Mouse (Mus musculus) cerebellum, adult 18-20 months (tissue): Measurements from ENCODE around the gene Itgb1bp1.
A peak's percentile ranks its signal among the peaks of the same experiment; 100 is the strongest.

Experiments
- DNase-seq, 2 experiments: peaks; one replicate each; pipeline ENCODE4 v3.0.0; 2021

The Itgb1bp1 gene

GRCm38 (mm10) chr12:21298856-21299255 lies 12.8 kb upstream of the Itgb1bp1 start:
- DNase-seq, result no peak

DNA sequence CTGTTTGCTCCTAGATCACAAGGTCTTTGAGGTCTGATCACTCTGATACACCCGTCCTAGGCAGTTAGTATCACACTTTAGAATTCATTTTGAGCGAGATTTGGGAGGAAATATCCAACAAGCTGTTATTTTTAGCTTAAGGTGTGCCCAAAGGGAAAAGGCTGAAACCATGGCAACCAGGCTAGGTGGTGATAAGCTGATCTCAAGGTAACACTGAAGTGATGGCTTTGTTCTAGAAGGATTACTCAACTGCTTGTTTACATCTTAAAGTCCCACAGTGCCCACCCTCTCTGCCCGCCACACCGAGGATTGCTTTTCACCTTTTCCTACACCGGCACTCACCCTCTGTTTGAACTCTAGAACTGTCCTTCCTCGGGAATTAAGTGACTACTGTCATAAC lies 3.6 kb upstream of the Itgb1bp1 start:
- no peak for DNase-seq

GRCm38 (mm10) chr12:21288716-21289395 lies 2.8 kb upstream of the Itgb1bp1 start:
- DNase-seq, result no peak

- no peak for DNase-seq
Measured at GRCm38 (mm10) chr12:21286712-21287650, 897 bp upstream of the Itgb1bp1 start.

- no peak for DNase-seq
Measured at GRCm38 (mm10) chr12:21285508-21286242, 409 bp downstream of the Itgb1bp1 start.

DNA sequence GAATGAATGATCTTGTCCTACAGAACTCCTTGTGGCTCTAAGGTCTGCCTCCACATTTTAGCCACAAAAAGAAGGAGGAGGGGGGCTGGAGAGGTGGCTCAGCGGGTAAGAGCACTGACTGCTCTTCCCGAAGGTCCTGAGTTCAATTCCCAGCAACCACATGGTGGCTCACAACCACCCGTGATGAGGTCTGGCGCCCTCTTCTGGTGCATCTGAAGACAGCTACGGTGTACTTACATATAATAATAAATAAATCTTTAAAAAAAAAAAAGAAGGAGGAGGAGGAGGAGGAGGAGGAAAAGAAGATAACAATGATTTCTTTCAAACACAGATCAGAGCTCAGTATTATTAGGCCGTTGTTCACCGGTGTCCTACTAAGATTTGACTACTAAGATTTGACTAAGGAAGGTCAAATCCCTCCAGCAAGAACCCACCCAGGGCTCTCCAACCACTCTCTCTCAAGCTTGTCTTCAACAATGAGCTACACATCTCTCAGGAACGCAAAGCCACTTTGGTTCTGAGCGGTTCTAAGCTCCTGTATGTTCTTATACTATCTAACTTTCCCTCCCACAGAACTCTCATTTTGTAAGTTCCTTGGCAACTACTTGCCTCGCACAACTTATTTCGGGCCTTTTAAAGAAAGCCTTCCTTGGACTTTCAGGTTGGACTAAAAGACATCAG lies 1.2 kb downstream of the Itgb1bp1 start, which contains the start of gene Cpsf3:
Cpsf3 (plus strand) TSS at position 631 of the 681 bp plus-strand sequence.
- DNase-seq, result peak in 1 of 2 experiments; percentile 8

GRCm38 (mm10) chr12:21277352-21277864 lies 8.7 kb downstream of the Itgb1bp1 start:
- peak in 1 of 2 experiments; percentile 13 for DNase-seq

DNA sequence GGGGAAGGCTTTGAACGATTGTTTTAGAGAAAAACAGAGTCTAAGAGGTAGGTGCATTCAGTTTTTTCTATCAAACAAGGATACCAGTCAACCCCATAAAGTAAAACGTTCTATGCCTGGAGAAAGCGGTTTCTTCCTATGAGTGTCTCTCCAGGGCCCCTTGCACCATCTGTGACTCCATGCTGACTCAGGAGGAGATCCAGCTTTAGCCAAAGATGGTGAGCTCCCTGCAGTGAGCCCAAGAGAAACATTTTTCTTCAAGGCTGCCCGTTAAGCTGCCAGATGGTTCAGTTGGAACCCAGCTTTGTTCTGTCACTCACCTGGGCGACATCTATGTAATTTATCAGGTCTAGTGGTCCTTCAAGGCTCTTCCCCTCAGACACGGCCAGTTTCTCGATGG lies 11.6 kb downstream of the Itgb1bp1 start:
- peak; percentile 73 to 78 for DNase-seq

DNA sequence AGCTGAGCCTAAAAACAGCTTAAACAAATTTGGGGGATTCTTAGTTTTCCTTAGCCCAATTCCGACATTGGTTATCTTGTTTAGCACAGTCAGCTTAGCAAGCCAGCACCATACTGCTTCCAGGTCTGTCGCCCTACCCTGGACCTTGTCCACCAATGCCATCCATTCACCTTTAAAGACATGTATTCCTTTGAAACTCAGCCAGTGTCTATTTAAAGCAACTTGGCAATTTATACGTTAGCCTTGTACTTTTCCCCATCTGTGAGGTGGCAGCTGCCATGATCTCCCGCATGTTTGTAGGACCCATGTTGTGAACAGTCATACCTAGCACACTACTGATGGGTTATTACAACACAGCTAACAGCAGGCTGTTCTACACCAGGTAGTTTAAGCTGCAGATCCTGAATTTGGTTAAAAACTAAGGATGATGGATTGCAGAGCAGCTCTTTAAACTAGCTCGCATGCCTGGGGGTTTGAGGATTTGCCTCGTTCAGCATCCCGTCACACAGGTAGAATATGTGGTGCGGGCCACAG lies 17.9 kb downstream of the Itgb1bp1 start:
- DNase-seq, result peak; percentile 53 to 57

GRCm38 (mm10) chr12:21266784-21267098 lies 19.3 kb downstream of the Itgb1bp1 start:
- no peak for DNase-seq

- DNase-seq, result peak; percentile 69 to 71
Measured at GRCm38 (mm10) chr12:21265946-21266783, 19.9 kb downstream of the Itgb1bp1 start.

DNA sequence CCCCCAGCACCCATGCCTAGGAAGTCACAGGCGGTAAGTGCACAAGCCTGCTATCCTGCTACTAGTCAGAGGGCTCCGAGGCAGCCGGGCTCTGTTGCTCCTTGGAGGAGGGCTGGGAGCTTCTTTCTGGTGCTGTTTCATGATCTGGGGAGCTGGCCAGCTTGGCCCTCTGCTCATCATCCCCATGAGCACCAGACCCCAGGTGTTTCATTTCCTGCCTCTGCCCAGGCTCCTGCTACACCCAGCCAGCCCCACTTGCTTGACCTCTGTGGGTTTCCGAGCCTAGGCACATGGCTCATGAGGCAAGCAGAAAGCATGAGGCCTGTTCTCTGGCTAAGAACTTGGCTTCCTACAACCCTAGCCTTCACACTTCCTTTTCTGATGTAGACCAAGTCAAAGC lies 20.6 kb downstream of the Itgb1bp1 start:
- no peak for DNase-seq

DNA sequence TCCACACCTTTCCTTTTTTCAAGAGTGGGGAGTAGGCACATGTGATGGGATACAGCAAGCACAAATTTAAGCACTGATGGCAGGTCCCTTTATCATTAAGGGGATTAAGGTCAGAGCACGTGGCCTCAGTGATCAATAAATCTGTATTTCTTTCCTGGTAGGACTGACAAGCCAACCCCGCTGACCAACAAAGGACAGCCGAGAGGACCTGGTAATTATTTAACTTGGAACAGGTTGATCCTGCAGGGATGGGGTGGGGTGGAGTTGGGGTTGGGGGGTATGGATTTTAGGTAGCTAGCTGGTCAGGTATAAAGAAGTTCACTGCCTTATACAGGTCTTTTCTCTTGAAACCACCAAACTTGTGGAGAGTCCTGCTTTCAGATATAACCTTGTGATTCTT lies 21.1 kb downstream of the Itgb1bp1 start:
- no peak for DNase-seq

GRCm38 (mm10) chr12:21264241-21264640 lies 21.8 kb downstream of the Itgb1bp1 start:
- DNase-seq, result no peak

GRCm38 (mm10) chr12:21263256-21263655 lies 22.8 kb downstream of the Itgb1bp1 start:
- DNase-seq, result no peak

GRCm38 (mm10) chr12:21261521-21261920 lies 24.6 kb downstream of the Itgb1bp1 start:
- DNase-seq, result no peak

DNA sequence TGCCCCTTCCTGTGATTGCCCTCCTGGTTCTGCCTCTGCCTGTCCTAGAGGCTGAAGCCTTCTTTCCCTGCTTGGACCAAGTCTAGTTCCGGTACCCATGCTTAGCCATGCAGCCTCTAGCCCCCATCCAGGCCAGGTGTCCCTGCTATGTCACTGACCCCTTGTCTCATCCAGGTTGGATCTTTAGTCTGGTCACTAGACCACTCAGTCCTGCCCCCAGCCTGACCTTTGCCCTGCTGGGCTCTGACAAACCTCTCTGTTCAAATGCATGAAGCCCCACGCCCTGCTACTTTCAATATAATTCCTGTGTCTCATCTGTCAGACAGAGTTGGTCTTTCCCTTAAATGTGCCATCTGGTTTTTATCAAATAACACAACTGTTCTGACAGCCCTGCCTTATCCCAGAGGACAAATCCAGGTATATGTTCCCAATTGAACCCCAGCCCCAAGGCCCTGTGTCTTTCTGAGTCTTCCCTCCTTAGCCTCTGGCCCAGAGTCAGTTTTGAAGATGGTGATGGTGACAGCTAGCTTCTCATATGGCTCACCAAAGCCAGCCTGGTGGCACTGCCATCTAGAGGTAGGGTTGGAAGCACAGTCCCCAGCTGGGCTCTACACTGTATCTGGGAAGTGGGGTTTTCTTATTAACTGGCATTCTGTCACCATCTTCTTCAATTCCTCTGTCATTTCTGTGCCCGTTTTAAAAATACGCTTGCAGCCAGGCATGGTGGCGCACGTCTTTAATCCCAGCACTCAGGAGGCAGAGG lies 25.4 kb downstream of the Itgb1bp1 start:
- no peak for DNase-seq

DNA sequence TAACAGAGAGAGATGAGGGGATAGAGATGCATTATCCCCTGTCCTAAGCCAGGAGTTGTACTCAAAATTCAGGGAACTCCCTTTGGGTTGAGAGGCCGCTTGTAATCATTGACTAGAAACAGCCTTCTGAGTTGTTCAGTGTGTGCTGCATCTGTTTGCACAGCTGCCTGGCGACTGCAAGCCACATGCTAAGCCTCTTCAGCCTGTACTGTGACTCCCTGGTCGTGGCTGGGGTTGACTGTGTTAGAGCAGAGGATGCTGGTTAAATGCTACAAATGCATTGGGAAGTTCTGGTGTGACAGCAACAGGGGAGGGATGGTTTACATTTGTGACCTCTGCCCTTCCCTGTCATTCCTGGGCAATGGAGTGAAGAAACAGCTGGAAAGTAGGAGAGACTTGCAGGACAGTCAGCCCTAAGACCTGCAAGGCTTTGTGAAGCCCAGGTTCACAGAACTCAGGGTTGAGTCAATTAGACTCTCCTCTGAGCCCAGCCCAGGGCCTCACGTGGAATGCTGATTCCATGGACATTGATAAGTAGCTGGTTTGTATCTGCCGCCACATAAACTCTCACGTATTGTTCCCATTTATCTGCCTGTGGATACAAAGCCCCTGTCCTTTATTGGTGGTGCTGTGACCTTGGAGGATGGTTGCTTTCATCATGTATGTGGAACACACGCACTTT lies 38.2 kb downstream of the Itgb1bp1 start:
- DNase-seq, result no peak

- DNase-seq, result no peak
Measured at GRCm38 (mm10) chr12:21244375-21244960, 41.6 kb downstream of the Itgb1bp1 start.
